Mouse (Mus musculus) CH12.LX (cell line): ENCODE results near the gene Slc7a15. TPM values are rescaled to one million over a fixed set of nuclear protein-coding genes. Genes with fewer than 3 reads are reported as not detected.

ENCODE experiments used
- DNase-seq: peaks from one replicate; pipeline ENCODE4 v3.0.0-alpha.2; 2013; ENCODE audit errors: extremely low read depth
- H3K27ac ChIP-seq: 2 replicates; pipeline ENCODE4 v1.5.1; 2012; ENCODE audit warnings: low read depth, mild to moderate bottlenecking, control low read depth, moderate library complexity; ENCODE audit not compliant: insufficient read depth
- H3K27me3 ChIP-seq: replicated peaks from 2 replicates; pipeline ENCODE3; 2012; ENCODE audit warnings: inconsistent platforms
- H3K36me3 ChIP-seq, 2 experiments: replicated peaks in 1 of 2; 2 replicates each; pipeline versions ENCODE3 to v1.6.1; 2012; ENCODE audit warnings: inconsistent platforms in 1 of 2, low read length in 1 of 2, mild to moderate bottlenecking in 1 of 2, mixed read lengths in 1 of 2, moderate library complexity in 1 of 2; ENCODE audit not compliant: control insufficient read depth in 1 of 2, insufficient read depth in 1 of 2
- H3K4me1 ChIP-seq, 2 experiments: 2 replicates each; pipeline ENCODE4 v1.6.1; 2012; ENCODE audit warnings: inconsistent platforms in 1 of 2, moderate library complexity in 1 of 2; ENCODE audit not compliant: insufficient read depth in 2 of 2, control insufficient read depth in 1 of 2
- H3K4me2 ChIP-seq: 2 replicates; pipeline ENCODE4 v1.6.1; 2012; ENCODE audit warnings: low read depth, mild to moderate bottlenecking, control low read depth; ENCODE audit not compliant: poor library complexity, insufficient read depth, severe bottlenecking
- H3K4me3 ChIP-seq, 3 experiments: fragments of 150-350 bp in 1 of 3; sonication (generic) in 1 of 3; replicated peaks in 1 of 3; 2 replicates each; pipeline versions ENCODE3 to v1.5.1; 2011 to 2012; ENCODE audit warnings: low read depth in 2 of 3, low read length in 2 of 3, mild to moderate bottlenecking in 2 of 3, moderate library complexity in 2 of 3, control low read depth in 1 of 3, improper control_type of control experiment in 1 of 3, inconsistent platforms in 1 of 3, mixed read lengths in 1 of 3; ENCODE audit not compliant: poor library complexity in 1 of 3
- H3K79me2 ChIP-seq: replicated peaks from 2 replicates; pipeline ENCODE4 v1.6.1; 2012; ENCODE audit warnings: mild to moderate bottlenecking, moderate library complexity; ENCODE audit not compliant: control insufficient read depth, poor library complexity, insufficient read depth, severe bottlenecking; ENCODE audit errors: extremely low read depth
- H3K9ac ChIP-seq: 2 replicates; pipeline ENCODE4 v1.6.1; 2012; ENCODE audit warnings: low read depth, mild to moderate bottlenecking, control low read depth, moderate library complexity; ENCODE audit not compliant: insufficient read depth
- H3K9me3 ChIP-seq: replicated peaks from 2 replicates; pipeline ENCODE3; 2012; ENCODE audit warnings: low read length, inconsistent platforms, mixed read lengths
- CHD1 ChIP-seq: IDR thresholded peaks from 2 replicates; pipeline ENCODE4 v1.6.1; 2012; ENCODE audit warnings: low read depth, low read length, improper control_type of control experiment, inconsistent platforms
- CHD2 ChIP-seq: IDR thresholded peaks from 2 replicates; pipeline ENCODE4 v1.6.1; 2011; ENCODE audit warnings: low read length, improper control_type of control experiment
- CTCF ChIP-seq, 2 experiments: IDR thresholded peaks in 1 of 2; conservative IDR thresholded peaks in 1 of 2; 2 replicates each; pipeline ENCODE4 v1.5.1; 2011 to 2012; ENCODE audit warnings: low read depth in 2 of 2, low read length in 2 of 2, improper control_type of control experiment in 1 of 2, inconsistent platforms in 1 of 2, mild to moderate bottlenecking in 1 of 2, moderate library complexity in 1 of 2
- E2F4 ChIP-seq: IDR thresholded peaks from 2 replicates; pipeline ENCODE4 v1.6.1; 2011; ENCODE audit warnings: low read depth, low read length, improper control_type of control experiment; ENCODE audit not compliant: insufficient replicate concordance
- ELF1 ChIP-seq: IDR thresholded peaks from 2 replicates; pipeline ENCODE4 v1.6.1; 2014; ENCODE audit warnings: low read depth, mild to moderate bottlenecking, inconsistent platforms, low read length, improper control_type of control experiment
- ETS1 ChIP-seq: conservative IDR thresholded peaks from 2 replicates; pipeline ENCODE4 v1.6.1; 2012; ENCODE audit warnings: low read depth, mild to moderate bottlenecking, inconsistent platforms, low read length, improper control_type of control experiment, moderate library complexity
- JUND ChIP-seq: conservative IDR thresholded peaks from 2 replicates; pipeline ENCODE4 v1.6.1; 2011; ENCODE audit warnings: low read depth, low read length, improper control_type of control experiment
- KAT2A ChIP-seq: IDR thresholded peaks from 2 replicates; pipeline ENCODE4 v1.6.1; 2012; ENCODE audit warnings: low read length, improper control_type of control experiment, inconsistent platforms; ENCODE audit not compliant: insufficient replicate concordance
- MAFK ChIP-seq: IDR thresholded peaks from 2 replicates; pipeline ENCODE4 v1.6.1; 2011; ENCODE audit warnings: low read length, improper control_type of control experiment; ENCODE audit not compliant: insufficient replicate concordance
- MYC ChIP-seq: IDR thresholded peaks from 2 replicates; pipeline ENCODE4 v1.6.1; 2011; ENCODE audit warnings: low read depth, mild to moderate bottlenecking, improper control_type of control experiment, low read length
- NELFE ChIP-seq: IDR thresholded peaks from 2 replicates; pipeline ENCODE4 v1.6.1; 2011; ENCODE audit warnings: low read depth, low read length, improper control_type of control experiment
- POLR2A ChIP-seq: IDR thresholded peaks from 2 replicates; pipeline ENCODE4 v1.6.1; 2011; ENCODE audit warnings: low read depth, mild to moderate bottlenecking, improper control_type of control experiment, low read length
- POLR2AphosphoS2 ChIP-seq: IDR thresholded peaks from 2 replicates; pipeline ENCODE4 v1.6.1; 2011; ENCODE audit warnings: low read depth, low read length, improper control_type of control experiment
- SIN3A ChIP-seq: IDR thresholded peaks from 2 replicates; pipeline ENCODE4 v1.6.1; 2012; ENCODE audit warnings: low read length, improper control_type of control experiment, inconsistent platforms
- SMC3 ChIP-seq: IDR thresholded peaks from 2 replicates; pipeline ENCODE4 v1.6.1; 2011; ENCODE audit warnings: low read depth, low read length, improper control_type of control experiment
- TBP ChIP-seq: conservative IDR thresholded peaks from 2 replicates; pipeline ENCODE4 v1.6.1; 2011; ENCODE audit warnings: low read depth, low read length, improper control_type of control experiment
- UBTF ChIP-seq: IDR thresholded peaks from 2 replicates; pipeline ENCODE4 v1.6.1; 2012; ENCODE audit warnings: low read depth, mild to moderate bottlenecking, inconsistent platforms, low read length, improper control_type of control experiment, moderate library complexity
- USF2 ChIP-seq: conservative IDR thresholded peaks from 2 replicates; pipeline ENCODE4 v1.6.1; 2011; ENCODE audit warnings: low read depth, low read length, improper control_type of control experiment
- ZMIZ1 ChIP-seq: IDR thresholded peaks from 2 replicates; pipeline ENCODE4 v1.6.1; 2012; ENCODE audit warnings: low read depth, mild to moderate bottlenecking, inconsistent platforms, low read length, improper control_type of control experiment
- ZNF384 ChIP-seq: IDR thresholded peaks from 2 replicates; pipeline ENCODE4 v1.6.1; 2012; ENCODE audit warnings: low read depth, low read length, improper control_type of control experiment, inconsistent platforms
- dilution Hi-C: fragments of 300-500 bp; cut with MboI; formaldehyde crosslinking; loops from 2 replicates; pipeline ENCODE4 v1.14.3; 2020; ENCODE audit warnings: low sequenced_read_pairs; ENCODE audit not compliant: extremely low pct_unique_long_range_greater_than_20kb, extremely low pct_ligation_motif_present
- in situ Hi-C: fragments of 300-500 bp; cut with MboI; formaldehyde crosslinking; loops from 3 replicates; pipeline ENCODE4 v1.14.3; 2019; ENCODE audit warnings: low sequenced_read_pairs, low pct_ligation_motif_present, low pct_unique_long_range_greater_than_20kb, mixed read lengths
- polyA plus RNA-seq: library from polyadenylated mRNA; unstranded; fragments of >175 nt; gene quantifications from 2 replicates; pipeline ENCODE4 v1.2.1, GENCODE M21; 2012; ENCODE audit warnings: low read depth; ENCODE audit not compliant: insufficient read length
- total RNA-seq, 2 experiments: library from RNA; depleted of rRNA; stranded (reverse); fragments of 300-350 nt in 1 of 2; fragments of >200 nt in 1 of 2; gene quantifications; 2 replicates each; pipeline ENCODE4 v1.2.3; 2012 to 2014

Gene Slc7a15
- total and polyA plus RNA-seq, 3 experiments, result not detected

- Histone ChIP-seq H3K9ac (no peak overlapping the region), H3K4me3 (peak overlapping the region in 2 of 3 experiments; percentile 23 to 62), H3K9me3 (no peaks in the 10 kb centered on the region), H3K27ac (no peak overlapping the region), H3K4me1 (peaks cover 4 to 36% of the 10 kb centered on the region in 2 experiments), H3K36me3 (peaks cover 0 to 7% of the 10 kb centered on the region in 2 experiments), H3K4me2 (0 out of 2 replicates have a peak overlapping the region, but pooled peaks have one; percentile 21), H3K79me2 (peaks cover 15% of the 10 kb centered on the region), H3K27me3 (no peaks in the 10 kb centered on the region)
- no peak; the same call in 1 of the 2 replicates for TF ChIP-seq POLR2A
- TF ChIP-seq USF2, result no peak
- TF ChIP-seq POLR2AphosphoS2, result peak; percentile 63; the same call in 1 of the 2 replicates
- TF ChIP-seq ZMIZ1, result 0 out of 2 replicates have a peak, but pooled peaks have one; percentile 45
- no peak for TF ChIP-seq JUND
- TF ChIP-seq E2F4, result no peak
- TF ChIP-seq KAT2A, result no peak
- TF ChIP-seq NELFE, result no peak
- TF ChIP-seq SIN3A, result no peak
- in situ Hi-C loops (no loop called here), dilution Hi-C loops (no loop called here)
- no peak for DNase-seq
Measured at GRCm38 (mm10) chr12:8497314-8497706, 101.6 kb downstream of the Slc7a15 start.

GRCm38 (mm10) chr12:8496679-8497313 lies 102.1 kb downstream of the Slc7a15 start:
- Histone ChIP-seq H3K36me3 (peaks cover 0 to 7% of the 10 kb centered on the region in 2 experiments), H3K4me2 (peak overlapping the region; percentile 32; the same call in 1 of the 2 replicates)
- dilution Hi-C loops, result no loop called here

More at GRCm38 (mm10) chr12:8496679-8497313, 102.1 kb downstream of the Slc7a15 start:
- TF ChIP-seq UBTF, result no peak
- TF ChIP-seq ZMIZ1, result 0 out of 2 replicates have a peak, but pooled peaks have one; percentile 52
- no peak for TF ChIP-seq E2F4
- TF ChIP-seq ETS1, result no peak
- TF ChIP-seq TBP, result no peak
- no peak for TF ChIP-seq MYC
- TF ChIP-seq CHD1, result 0 out of 2 replicates have a peak, but pooled peaks have one; percentile 29
- TF ChIP-seq MAFK, result no peak
- peak; percentile 20 for TF ChIP-seq POLR2A
- TF ChIP-seq ZNF384, result peak; percentile 75
- no peak for TF ChIP-seq SMC3
- TF ChIP-seq CTCF (conservative IDR thresholded peaks at IDR 0.05 in 1 of 2, IDR thresholded peaks at IDR 0.05 in 1 of 2; ENCODE audit: low read depth in 2 of 2, low read length in 2 of 2), result no peak
- no peak for TF ChIP-seq ELF1
- peak; percentile 62; the same call in 1 of the 2 replicates for TF ChIP-seq POLR2AphosphoS2
- no peak; the same call in 1 of the 2 replicates for TF ChIP-seq CHD2
- in situ Hi-C loops, result no loop called here
- Histone ChIP-seq H3K4me3 (no peak overlapping the region), H3K79me2 (peaks cover 15% of the 10 kb centered on the region), H3K9me3 (no peaks in the 10 kb centered on the region), H3K4me1 (peaks cover 4 to 32% of the 10 kb centered on the region in 2 experiments), H3K27me3 (no peaks in the 10 kb centered on the region), H3K9ac (no peak overlapping the region), H3K27ac (no peak overlapping the region)
- no peak for DNase-seq
